Mouse (Mus musculus) midbrain, postnatal 0 days (tissue): ENCODE results near the gene Gjb5. TPM values are rescaled to one million over a fixed set of nuclear protein-coding genes. Genes with fewer than 3 reads are reported as not detected.

ENCODE experiments used
- ATAC-seq: fragments of 200-750 bp; cut with Nextera tagmentation; 2 replicates; pipeline ENCODE4 v1.8.0; 2017; ENCODE audit warnings: moderate number of reproducible peaks, mild to moderate bottlenecking, moderate TSS enrichment, moderate library complexity; ENCODE audit not compliant: low FRiP score
- DNase-seq: peaks from one replicate; pipeline ENCODE4 v3.0.0-alpha.2; 2015; ENCODE audit warnings: low spot score
- H3K27ac ChIP-seq: fragments of 300-500 bp; sonication (generic); 2 replicates; pipeline ENCODE4 v1.5.1; 2014; ENCODE audit warnings: low read depth, mild to moderate bottlenecking, low read length, mixed read lengths
- H3K27me3 ChIP-seq: fragments of 300-500 bp; sonication (generic); 2 replicates; pipeline ENCODE4 v1.6.1; 2014; ENCODE audit warnings: low read length, control low read depth, mixed read lengths; ENCODE audit not compliant: insufficient read depth
- H3K36me3 ChIP-seq: fragments of 300-500 bp; sonication (generic); 2 replicates; pipeline ENCODE4 v1.6.1; 2014; ENCODE audit warnings: low read length, control low read depth, mixed read lengths; ENCODE audit not compliant: insufficient read depth
- H3K4me1 ChIP-seq: fragments of 300-500 bp; sonication (generic); 2 replicates; pipeline ENCODE4 v1.6.1; 2014; ENCODE audit warnings: mild to moderate bottlenecking, control low read depth, antibody characterized with exemption, low read length, mixed read lengths; ENCODE audit not compliant: insufficient read depth
- H3K4me2 ChIP-seq: fragments of 300-500 bp; sonication (generic); 2 replicates; pipeline ENCODE4 v1.6.1; 2014; ENCODE audit warnings: low read depth, mild to moderate bottlenecking, low read length, mixed read lengths; ENCODE audit not compliant: poor library complexity, severe bottlenecking
- H3K4me3 ChIP-seq: fragments of 300-500 bp; sonication (generic); 2 replicates; pipeline ENCODE4 v1.5.1; 2014; ENCODE audit warnings: low read depth, mild to moderate bottlenecking, low read length, moderate library complexity
- H3K9ac ChIP-seq: fragments of 300-500 bp; sonication (generic); replicated peaks from 2 replicates; pipeline ENCODE4 v1.6.1; 2014; ENCODE audit warnings: mild to moderate bottlenecking, low read length, moderate library complexity, mixed read lengths; ENCODE audit not compliant: poor library complexity, severe bottlenecking
- H3K9me3 ChIP-seq: fragments of 300-500 bp; sonication (generic); 2 replicates; pipeline ENCODE4 v1.6.1; 2016; ENCODE audit warnings: low read length, control low read depth
- CTCF ChIP-seq: IDR thresholded peaks from 2 replicates; pipeline ENCODE4 v1.5.1; 2016; ENCODE audit warnings: antibody characterized with exemption, mild to moderate bottlenecking
- WGBS: fragments of 180-500 bp; shearing (Covaris S2); extraction: QIAGEN DNeasy Blood & Tissue Kit; methylation state at CpG from one replicate; pipeline ENCODE4 v1.1.7; 2014; 5-methylcytosine and 5-hydroxymethylcytosine counted together
- polyA plus RNA-seq: library from polyadenylated mRNA; unstranded; fragments of >200 nt; fragmentation: Nextera tagmentation; extraction: Ambion mirVana; gene quantifications from 2 replicates; pipeline ENCODE4 v1.2.1, GENCODE M21; 2015
- total RNA-seq: library from RNA; depleted of rRNA; stranded (reverse); fragments of >200 nt; gene quantifications from 2 replicates; pipeline ENCODE4 v1.2.3, GENCODE M21; 2014

Gene Gjb5
- total and polyA plus RNA-seq, 2 experiments from 2014 or later, result 0.35 to 0.49 TPM

DNA sequence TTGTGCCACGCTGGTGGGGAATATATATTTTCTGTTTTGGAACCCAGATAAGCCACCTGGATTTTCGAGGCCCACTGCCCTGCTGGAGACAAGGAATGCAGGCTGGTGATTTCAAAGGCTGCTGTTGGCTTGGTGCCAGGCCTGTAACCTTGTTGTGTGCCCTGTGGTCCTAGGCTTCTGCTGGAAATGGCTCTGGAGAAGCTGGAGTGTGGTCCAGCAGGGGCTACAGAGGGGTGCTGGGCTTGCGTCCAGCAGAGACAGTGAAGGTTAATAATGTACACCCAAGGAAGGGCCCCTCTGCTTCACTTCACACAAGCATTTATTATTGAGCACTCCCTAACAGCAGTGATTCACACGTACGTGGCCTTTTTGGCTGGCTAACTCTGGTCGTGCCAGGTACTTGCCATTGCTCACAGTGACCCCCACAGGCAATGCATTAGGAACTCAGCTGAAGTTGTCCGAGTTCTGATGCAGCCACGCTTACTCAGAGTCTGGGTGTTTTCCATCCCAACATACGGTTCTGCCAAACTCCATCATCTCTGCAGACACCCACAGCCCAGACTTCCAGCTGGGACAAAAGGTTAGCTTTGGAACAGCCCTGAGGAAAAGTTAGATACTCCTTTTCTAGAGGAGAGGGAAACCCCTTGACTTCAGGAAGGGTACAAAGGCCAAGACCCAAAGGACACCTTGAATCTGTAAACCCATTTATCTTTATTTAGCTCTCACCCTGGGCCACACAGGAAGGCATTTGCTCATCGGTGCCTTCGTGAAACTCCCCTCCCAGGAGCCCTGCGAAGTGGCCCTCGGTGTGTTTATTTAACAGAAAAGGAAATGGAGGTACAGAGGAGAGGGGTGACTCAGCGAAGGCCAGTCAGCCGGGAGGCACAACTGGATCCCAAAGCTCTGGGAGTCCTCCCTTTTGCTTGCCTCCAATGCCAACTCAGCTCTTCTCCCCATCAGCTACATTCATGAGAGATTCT is 3.2 kb downstream of the Gjb5 start:
- DNase-seq (no peak), ATAC-seq (no peak)
- Histone ChIP-seq H3K4me3 (no peak overlapping the region), H3K4me2 (no peak overlapping the region), H3K27ac (no peak overlapping the region), H3K9me3 (no peaks in the 10 kb centered on the region), H3K9ac (no peak overlapping the region), H3K36me3 (no peaks in the 10 kb centered on the region), H3K4me1 (no peaks in the 10 kb centered on the region), H3K27me3 (no peaks in the 10 kb centered on the region)
- TF ChIP-seq CTCF, result no peak
- 78% methylated on average over 15 of the region's 15 CpGs for WGBS

DNA sequence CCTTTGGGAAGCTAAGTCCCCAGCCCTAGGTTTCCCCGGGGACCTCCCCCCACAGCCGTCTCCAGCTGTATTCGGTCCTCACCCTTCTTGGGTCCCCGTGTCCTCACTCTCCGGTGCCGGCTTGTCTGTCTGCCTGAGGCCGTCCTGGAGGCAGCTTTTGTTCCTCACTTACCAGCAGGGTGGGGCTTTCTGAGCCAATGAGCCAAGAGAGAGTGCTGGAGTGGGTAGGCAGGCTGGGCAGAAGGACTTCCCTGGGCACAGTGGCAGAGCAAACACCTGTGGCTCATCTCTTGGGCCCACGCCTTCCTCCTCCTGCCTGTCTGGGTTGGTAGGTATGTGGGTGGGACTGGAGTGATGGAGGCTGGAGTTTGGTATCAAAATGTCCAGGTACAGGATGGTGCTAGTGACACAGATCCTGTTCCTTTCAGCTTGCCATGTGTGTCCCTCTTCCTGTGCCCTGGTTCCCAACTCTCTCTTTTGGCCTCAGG is 4.0 kb downstream of the Gjb5 start, which contains the start of gene Gjb4:
Gene Gjb4 (minus strand): TSS at position 131 of the 488 bp plus-strand sequence.
- Histone ChIP-seq H3K4me3 (no peak within 1 kb of the TSS), H3K9me3 (no peaks in the 10 kb centered on the region), H3K27ac (no peak within 1 kb of the TSS), H3K4me2 (no peak within 1 kb of the TSS), H3K27me3 (no peaks in the 10 kb centered on the region), H3K4me1 (no peaks in the 10 kb centered on the region), H3K9ac (no peak within 1 kb of the TSS), H3K36me3 (no peaks in the 10 kb centered on the region)
- 31% methylated on average over 8 of the region's 8 CpGs for WGBS
- no peak for TF ChIP-seq CTCF
- ATAC-seq (no peak), DNase-seq (no peak)

DNA sequence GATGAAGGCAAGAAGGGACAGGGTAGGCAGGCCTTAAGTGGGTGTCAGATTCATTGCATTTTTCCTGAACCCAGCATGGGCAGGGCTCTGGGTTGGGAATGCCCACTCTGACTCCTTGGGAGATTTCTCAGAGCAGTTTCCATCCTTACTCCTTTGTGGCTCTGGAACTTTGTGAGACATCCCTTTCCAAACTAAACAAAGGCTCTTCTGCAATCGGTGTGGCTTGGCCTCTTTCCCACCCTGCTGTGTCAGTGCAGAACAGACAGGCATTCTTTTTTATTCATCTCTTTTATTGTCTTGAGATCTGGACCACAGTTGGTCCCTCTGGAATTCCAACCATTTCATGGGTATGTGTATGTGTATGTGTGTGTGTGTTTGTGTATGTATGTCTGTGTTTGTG is 5.4 kb downstream of the Gjb5 start:
- H3K27ac ChIP-seq, result no peak overlapping the region
- H3K4me1 ChIP-seq, result no peaks in the 10 kb centered on the region
- no peak for TF ChIP-seq CTCF
- H3K4me2 ChIP-seq, result no peak overlapping the region
- H3K9ac ChIP-seq, result no peak overlapping the region
- ATAC-seq (no peak), DNase-seq (no peak)
- no peaks in the 10 kb centered on the region for H3K9me3 ChIP-seq
- 5% methylated on average over 1 of the region's 1 CpGs for WGBS
- no peaks in the 10 kb centered on the region for H3K27me3 ChIP-seq
- H3K4me3 ChIP-seq, result no peak overlapping the region
- H3K36me3 ChIP-seq, result no peaks in the 10 kb centered on the region

DNA sequence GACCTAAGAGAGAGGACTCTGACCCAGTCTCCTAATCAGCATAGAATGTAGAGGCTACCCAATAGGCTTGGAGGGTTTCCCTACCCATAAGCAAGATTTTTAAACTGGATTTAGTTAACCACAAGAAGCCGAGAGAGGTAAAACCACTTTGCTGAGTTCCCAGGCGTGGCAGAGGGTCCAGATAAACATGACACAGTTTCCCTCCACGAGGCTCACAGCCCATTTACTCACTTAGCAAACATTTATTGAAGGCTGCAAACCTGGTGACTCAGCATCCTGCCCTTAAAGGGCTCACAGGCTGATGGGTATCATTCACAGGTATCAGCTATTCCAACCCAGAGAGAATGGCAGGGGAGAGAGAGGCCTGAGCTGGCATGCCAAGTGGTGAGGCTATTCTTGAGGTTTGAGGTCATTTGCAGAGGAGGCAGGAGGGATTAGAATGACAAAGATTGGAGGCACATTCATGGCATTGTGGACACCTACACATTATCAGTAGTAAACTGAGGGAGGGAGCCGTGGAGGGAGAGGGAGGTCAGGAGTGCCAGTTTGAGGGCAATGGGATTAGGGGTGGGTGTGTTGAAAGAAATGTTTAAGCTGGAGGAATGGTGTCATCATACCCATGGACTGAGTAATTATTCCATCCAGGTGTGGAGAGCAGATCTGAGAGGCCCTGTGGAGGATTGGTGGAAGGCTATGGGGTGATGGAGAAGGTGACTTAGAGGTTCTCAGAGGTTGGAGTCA is 8.3 kb downstream of the Gjb5 start:
- no peak for TF ChIP-seq CTCF
- Histone ChIP-seq H3K4me3 (no peak overlapping the region), H3K9ac (no peak overlapping the region), H3K36me3 (no peaks in the 10 kb centered on the region), H3K27ac (no peak overlapping the region), H3K27me3 (no peaks in the 10 kb centered on the region), H3K9me3 (no peaks in the 10 kb centered on the region), H3K4me1 (no peaks in the 10 kb centered on the region), H3K4me2 (no peak overlapping the region)
- DNase-seq (no peak), ATAC-seq (no peak)
- WGBS, result 66% methylated on average over 4 of the region's 4 CpGs

DNA sequence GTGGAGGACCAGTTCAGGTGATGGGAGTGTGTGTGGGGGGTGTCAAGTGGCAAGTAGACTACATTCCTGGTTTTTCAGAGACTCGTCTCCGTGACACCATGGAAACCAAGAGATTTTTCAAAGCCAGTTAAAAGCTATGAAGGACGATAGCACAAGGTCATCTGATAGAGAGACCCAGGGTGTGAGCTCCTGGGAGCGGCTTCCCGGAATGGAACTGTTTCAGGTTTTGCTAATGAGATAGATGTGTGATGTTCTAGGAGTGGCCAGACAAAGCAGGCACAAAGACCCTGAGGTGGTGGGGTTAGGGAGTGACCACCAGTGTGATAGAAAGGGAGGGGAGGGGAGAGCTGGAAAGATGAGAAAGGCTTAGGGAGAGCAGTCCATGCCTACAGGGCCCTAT is 13.0 kb downstream of the Gjb5 start:
- Histone ChIP-seq H3K4me3 (no peak overlapping the region), H3K4me2 (no peak overlapping the region), H3K36me3 (no peaks in the 10 kb centered on the region), H3K27ac (no peak overlapping the region), H3K9ac (no peak overlapping the region), H3K4me1 (no peaks in the 10 kb centered on the region), H3K27me3 (no peaks in the 10 kb centered on the region), H3K9me3 (no peaks in the 10 kb centered on the region)
- no peak for ATAC-seq
- no peak for TF ChIP-seq CTCF
- no peak for DNase-seq
- 78% methylated on average over 5 of the region's 5 CpGs for WGBS
